Mouse (Mus musculus): ENCODE results near the gene Cpne9.

DNA sequence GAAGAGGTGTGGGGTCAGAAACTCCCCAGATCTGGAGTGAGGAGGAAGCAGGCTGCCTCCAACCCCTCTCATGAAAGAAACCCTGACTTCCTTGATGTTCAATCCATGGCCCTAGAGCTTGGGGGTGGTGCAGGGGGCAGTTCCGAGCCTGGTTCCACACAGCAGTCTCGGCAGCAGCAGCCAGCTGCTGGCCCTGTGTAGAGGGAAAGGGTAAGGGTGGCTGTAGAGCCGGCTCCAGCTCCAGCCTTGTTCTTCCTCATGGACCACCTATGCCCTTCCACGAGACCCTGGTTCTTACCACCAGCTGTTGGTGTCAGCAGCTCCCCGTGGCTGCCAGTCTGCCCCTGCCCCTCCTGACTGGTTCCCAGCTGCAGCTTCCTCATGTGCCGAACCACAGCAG lies 52.1 kb downstream of the Cpne9 start:
- TF ChIP-seq POLR2A (IDR thresholded peaks at IDR 0.05; ENCODE audit: insufficient read depth, low read depth, low read length) (no peak), CTCF (IDR thresholded peaks at IDR 0.05; ENCODE audit: insufficient read depth, low read depth, low read length) (no peak)

Measured in olfactory bulb, adult 2 months (tissue).